Mouse (Mus musculus): ENCODE data around the gene Ppm1h.
"Not testable (repeated sequence)": the region's sequence is repeated elsewhere in the genome, so short reads cannot be mapped to it uniquely, and the experiment has no call there.

GRCm38 (mm10) chr10:122924571-122924970 lies 246.0 kb downstream of the Ppm1h start:
- TF ChIP-seq CTCF (IDR thresholded peaks at IDR 0.05; ENCODE audit: borderline replicate concordance, extremely low read depth, insufficient read depth, insufficient read length); POLR2A (IDR thresholded peaks at IDR 0.05; ENCODE audit: borderline replicate concordance, extremely low read depth, insufficient read depth, insufficient read length, poor library complexity, severe bottlenecking): not testable (repeated sequence)

Measured in brain, embryonic 14.5 days (tissue).